Mouse (Mus musculus): ENCODE results near the gene Gm10322. TPM values are rescaled to one million over a fixed set of nuclear protein-coding genes. Genes with fewer than 3 reads are reported as not detected.
A peak's percentile ranks its signal among the peaks of the same experiment; 100 is the strongest.

The Gm10322 gene
- polyA plus RNA-seq, 1 experiment from 2014 or later = not detected

GRCm38 (mm10) chr10:59590606-59591005 lies 25.3 kb upstream of the Gm10322 start:
- no peaks in the 10 kb centered on the region for H3K9me3 ChIP-seq (ENCODE audit: control insufficient read depth, low read length)
- no peaks in the 10 kb centered on the region for H3K36me3 ChIP-seq (replicated peaks; ENCODE audit: control insufficient read depth, insufficient read depth)
- no peak overlapping the region for H3K4me3 ChIP-seq (replicated peaks; ENCODE audit: low read length)
- no peak overlapping the region for H3K27ac ChIP-seq
- H3K4me2 ChIP-seq (replicated peaks) = no peak overlapping the region
- no peaks in the 10 kb centered on the region for H3K4me1 ChIP-seq (replicated peaks; ENCODE audit: control insufficient read depth, insufficient read depth, low read length)
- 93% methylated on average over 9 of the region's 9 CpGs for WGBS
- ATAC-seq (ENCODE audit: low FRiP score) (no peak), DNase-seq (ENCODE audit: low spot score) (no peak)
- no peak overlapping the region for H3K9ac ChIP-seq
- H3K27me3 ChIP-seq (ENCODE audit: control insufficient read depth, insufficient read depth, low read length) = no peaks in the 10 kb centered on the region

- Histone ChIP-seq H3K9me3 (ENCODE audit: control insufficient read depth, low read length) (no peaks in the 10 kb centered on the region), H3K27ac (no peak overlapping the region), H3K4me1 (replicated peaks; ENCODE audit: control insufficient read depth, insufficient read depth, low read length) (no peaks in the 10 kb centered on the region), H3K4me2 (replicated peaks) (no peak overlapping the region), H3K9ac (no peak overlapping the region), H3K4me3 (replicated peaks; ENCODE audit: low read length) (no peak overlapping the region), H3K36me3 (replicated peaks; ENCODE audit: control insufficient read depth, insufficient read depth) (no peaks in the 10 kb centered on the region), H3K27me3 (ENCODE audit: control insufficient read depth, insufficient read depth, low read length) (no peaks in the 10 kb centered on the region)
- 76% methylated on average over 13 of the region's 13 CpGs for WGBS
- DNase-seq (ENCODE audit: low spot score) = no peak
- no peak for ATAC-seq (ENCODE audit: low FRiP score)
These were observed 21.9 kb upstream of the Gm10322 start for GRCm38 (mm10) chr10:59593826-59594570.

GRCm38 (mm10) chr10:59600516-59600915 lies 15.3 kb upstream of the Gm10322 start:
- Histone ChIP-seq H3K36me3 (replicated peaks; ENCODE audit: control insufficient read depth, insufficient read depth) (no peaks in the 10 kb centered on the region), H3K4me3 (replicated peaks; ENCODE audit: low read length) (no peak overlapping the region), H3K27ac (no peak overlapping the region), H3K4me2 (replicated peaks) (no peak overlapping the region), H3K4me1 (replicated peaks; ENCODE audit: control insufficient read depth, insufficient read depth, low read length) (0 out of 2 replicates have a peak, but pooled peaks cover 4% of the 10 kb centered on the region), H3K9ac (no peak overlapping the region), H3K27me3 (ENCODE audit: control insufficient read depth, insufficient read depth, low read length) (no peaks in the 10 kb centered on the region), H3K9me3 (ENCODE audit: control insufficient read depth, low read length) (no peaks in the 10 kb centered on the region)
- ATAC-seq (ENCODE audit: low FRiP score) (no peak), DNase-seq (ENCODE audit: low spot score) (no peak)
- 78% methylated on average over 8 of the region's 8 CpGs for WGBS

- 0 out of 2 replicates have a peak, but pooled peaks cover 4% of the 10 kb centered on the region for H3K4me1 ChIP-seq (replicated peaks; ENCODE audit: control insufficient read depth, insufficient read depth, low read length)
- H3K27ac ChIP-seq = no peak overlapping the region
- no peak for DNase-seq (ENCODE audit: low spot score)
- no peak overlapping the region for H3K4me3 ChIP-seq (replicated peaks; ENCODE audit: low read length)
- no peaks in the 10 kb centered on the region for H3K36me3 ChIP-seq (replicated peaks; ENCODE audit: control insufficient read depth, insufficient read depth)
- no peak overlapping the region for H3K9ac ChIP-seq
- H3K27me3 ChIP-seq (ENCODE audit: control insufficient read depth, insufficient read depth, low read length) = no peaks in the 10 kb centered on the region
- WGBS = 55% methylated on average over 8 of the region's 8 CpGs
- H3K4me2 ChIP-seq (replicated peaks) = no peak overlapping the region
- no peaks in the 10 kb centered on the region for H3K9me3 ChIP-seq (ENCODE audit: control insufficient read depth, low read length)
- ATAC-seq (ENCODE audit: low FRiP score) = no peak
These were observed 13.8 kb upstream of the Gm10322 start for GRCm38 (mm10) chr10:59602043-59602442.

GRCm38 (mm10) chr10:59602891-59603290 lies 13.0 kb upstream of the Gm10322 start:
- Histone ChIP-seq H3K27me3 (ENCODE audit: control insufficient read depth, insufficient read depth, low read length) (no peaks in the 10 kb centered on the region), H3K4me2 (replicated peaks) (no peak overlapping the region), H3K9ac (no peak overlapping the region), H3K36me3 (replicated peaks; ENCODE audit: control insufficient read depth, insufficient read depth) (no peaks in the 10 kb centered on the region), H3K4me1 (replicated peaks; ENCODE audit: control insufficient read depth, insufficient read depth, low read length) (0 out of 2 replicates have a peak, but pooled peaks cover 4% of the 10 kb centered on the region), H3K27ac (peak overlapping the region; percentile 6; the same call in 1 of the 2 replicates), H3K4me3 (replicated peaks; ENCODE audit: low read length) (no peak overlapping the region), H3K9me3 (ENCODE audit: control insufficient read depth, low read length) (no peaks in the 10 kb centered on the region)
- no peak for ATAC-seq (ENCODE audit: low FRiP score)
- 56% methylated on average over 14 of the region's 14 CpGs for WGBS
- no peak for DNase-seq (ENCODE audit: low spot score)

- no peak for DNase-seq (ENCODE audit: low spot score)
- ATAC-seq (ENCODE audit: low FRiP score) = no peak
- Histone ChIP-seq H3K9me3 (ENCODE audit: control insufficient read depth, low read length) (no peaks in the 10 kb centered on the region), H3K9ac (no peak overlapping the region), H3K4me1 (replicated peaks; ENCODE audit: control insufficient read depth, insufficient read depth, low read length) (0 out of 2 replicates have a peak, but pooled peaks cover 4% of the 10 kb centered on the region), H3K36me3 (replicated peaks; ENCODE audit: control insufficient read depth, insufficient read depth) (no peaks in the 10 kb centered on the region), H3K27me3 (ENCODE audit: control insufficient read depth, insufficient read depth, low read length) (no peaks in the 10 kb centered on the region), H3K4me3 (replicated peaks; ENCODE audit: low read length) (no peak overlapping the region), H3K27ac (no peak overlapping the region), H3K4me2 (replicated peaks) (no peak overlapping the region)
- 65% methylated on average over 5 of the region's 5 CpGs for WGBS
These were observed 12.0 kb upstream of the Gm10322 start for GRCm38 (mm10) chr10:59603843-59604242.

GRCm38 (mm10) chr10:59604879-59605464 lies 10.9 kb upstream of the Gm10322 start:
- WGBS = 79% methylated on average over 11 of the region's 11 CpGs
- DNase-seq (ENCODE audit: low spot score) (no peak), ATAC-seq (ENCODE audit: low FRiP score) (no peak)
- Histone ChIP-seq H3K9ac (no peak overlapping the region), H3K36me3 (replicated peaks; ENCODE audit: control insufficient read depth, insufficient read depth) (no peaks in the 10 kb centered on the region), H3K4me3 (replicated peaks; ENCODE audit: low read length) (no peak overlapping the region), H3K4me1 (replicated peaks; ENCODE audit: control insufficient read depth, insufficient read depth, low read length) (0 out of 2 replicates have a peak, but pooled peaks cover 4% of the 10 kb centered on the region), H3K9me3 (ENCODE audit: control insufficient read depth, low read length) (no peaks in the 10 kb centered on the region), H3K27me3 (ENCODE audit: control insufficient read depth, insufficient read depth, low read length) (no peaks in the 10 kb centered on the region), H3K4me2 (replicated peaks) (no peak overlapping the region), H3K27ac (no peak overlapping the region)

- no peaks in the 10 kb centered on the region for H3K36me3 ChIP-seq (replicated peaks; ENCODE audit: control insufficient read depth, insufficient read depth)
- H3K27me3 ChIP-seq (ENCODE audit: control insufficient read depth, insufficient read depth, low read length) = no peaks in the 10 kb centered on the region
- 84% methylated on average over 5 of the region's 5 CpGs for WGBS
- ATAC-seq (ENCODE audit: low FRiP score) = no peak
- no peak overlapping the region for H3K27ac ChIP-seq
- H3K9me3 ChIP-seq (ENCODE audit: control insufficient read depth, low read length) = no peaks in the 10 kb centered on the region
- no peak overlapping the region for H3K4me2 ChIP-seq (replicated peaks)
- H3K9ac ChIP-seq = no peak overlapping the region
- peaks cover 19% of the 10 kb centered on the region for H3K4me1 ChIP-seq (replicated peaks; ENCODE audit: control insufficient read depth, insufficient read depth, low read length)
- H3K4me3 ChIP-seq (replicated peaks; ENCODE audit: low read length) = no peak overlapping the region
- no peak for DNase-seq (ENCODE audit: low spot score)
These were observed 2.6 kb upstream of the Gm10322 start for GRCm38 (mm10) chr10:59613276-59613675.

- no peak overlapping the region for H3K27ac ChIP-seq
- H3K9me3 ChIP-seq (ENCODE audit: control insufficient read depth, low read length) = no peaks in the 10 kb centered on the region
- no peak for DNase-seq (ENCODE audit: low spot score)
- no peaks in the 10 kb centered on the region for H3K36me3 ChIP-seq (replicated peaks; ENCODE audit: control insufficient read depth, insufficient read depth)
- WGBS = 67% methylated on average over 5 of the region's 5 CpGs
- no peak overlapping the region for H3K4me3 ChIP-seq (replicated peaks; ENCODE audit: low read length)
- H3K4me1 ChIP-seq (replicated peaks; ENCODE audit: control insufficient read depth, insufficient read depth, low read length) = peaks cover 19% of the 10 kb centered on the region
- no peak overlapping the region for H3K9ac ChIP-seq
- ATAC-seq (ENCODE audit: low FRiP score) = no peak
- H3K27me3 ChIP-seq (ENCODE audit: control insufficient read depth, insufficient read depth, low read length) = no peaks in the 10 kb centered on the region
- 0 out of 2 replicates have a peak overlapping the region, but pooled peaks have one; percentile 9 for H3K4me2 ChIP-seq (replicated peaks)
These were observed 1.7 kb upstream of the Gm10322 start for GRCm38 (mm10) chr10:59614141-59614540.
